Mouse (Mus musculus): ENCODE data around the gene Skor1. TPM values are rescaled to one million over a fixed set of nuclear protein-coding genes. Genes with fewer than 3 reads are reported as not detected.

Skor1 gene
- polyA plus RNA-seq, 1 experiment from 2014 or later, result 0.43 TPM

DNA sequence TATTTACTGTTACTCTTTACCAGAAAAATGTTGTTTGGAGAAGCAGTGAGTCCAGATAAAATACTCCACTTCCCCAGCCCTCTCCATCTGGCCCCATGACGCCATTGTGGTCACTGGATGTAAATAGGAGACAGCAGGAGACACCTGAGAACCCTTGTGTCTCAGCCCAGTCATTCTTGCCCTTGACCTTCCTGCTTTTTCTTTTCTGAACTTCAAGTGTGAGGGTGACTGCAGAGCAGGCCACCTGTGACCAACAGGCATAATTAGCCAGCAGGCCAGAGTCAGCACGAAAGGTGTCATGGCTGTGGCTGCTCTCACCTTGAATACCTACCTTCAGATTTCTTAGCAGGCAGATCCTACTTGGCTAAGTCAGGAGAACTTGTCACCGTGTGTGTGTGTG is 36.2 kb downstream of the Skor1 start:
- ATAC-seq (replicated peaks; ENCODE audit: low FRiP score), result no peak
- H3K4me1 ChIP-seq (replicated peaks; ENCODE audit: control insufficient read depth, insufficient read depth, low read length), result peaks cover 17% of the 10 kb centered on the region
- WGBS, result 67% methylated on average over 3 of the region's 3 CpGs
- H3K9ac ChIP-seq (ENCODE audit: low read length), result no peak overlapping the region
- H3K9me3 ChIP-seq (ENCODE audit: control insufficient read depth, low read length), result no peaks in the 10 kb centered on the region
- H3K4me2 ChIP-seq (ENCODE audit: low read depth, low read length, severe bottlenecking), result no peak overlapping the region
- no peak for DNase-seq (ENCODE audit: low spot score)
- H3K36me3 ChIP-seq (ENCODE audit: control insufficient read depth, insufficient read depth, low read length), result no peaks in the 10 kb centered on the region
- H3K27me3 ChIP-seq (ENCODE audit: control insufficient read depth, insufficient read depth, low read length), result no peaks in the 10 kb centered on the region
- H3K4me3 ChIP-seq (ENCODE audit: low read depth, low read length), result no peak overlapping the region
- H3K27ac ChIP-seq (ENCODE audit: low read depth, low read length), result no peak overlapping the region

DNA sequence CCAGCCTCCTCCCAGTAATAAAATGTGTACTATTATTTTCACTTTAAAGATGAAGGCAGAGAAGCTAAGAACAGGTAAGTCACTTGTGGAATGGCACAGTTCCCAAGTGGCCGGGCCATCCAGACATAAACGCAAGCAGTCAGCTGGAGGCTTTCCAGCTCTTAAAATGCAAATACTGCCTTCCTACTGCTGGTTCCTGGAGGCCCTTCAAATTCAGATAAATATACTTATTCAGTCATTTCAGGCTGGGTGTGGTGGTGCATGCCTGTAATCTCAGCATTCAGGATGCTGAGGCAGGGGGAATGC is 39.0 kb downstream of the Skor1 start:
- no peak overlapping the region for H3K27ac ChIP-seq (ENCODE audit: low read depth, low read length)
- WGBS, result 63% methylated on average over 2 of the region's 2 CpGs
- H3K9me3 ChIP-seq (ENCODE audit: control insufficient read depth, low read length), result no peaks in the 10 kb centered on the region
- H3K4me1 ChIP-seq (replicated peaks; ENCODE audit: control insufficient read depth, insufficient read depth, low read length), result peaks cover 17% of the 10 kb centered on the region
- H3K9ac ChIP-seq (ENCODE audit: low read length), result no peak overlapping the region; the same call in 1 of the 2 replicates
- peak overlapping the region; percentile 94; the same call in 1 of the 2 replicates for H3K4me2 ChIP-seq (ENCODE audit: low read depth, low read length, severe bottlenecking)
- no peak for ATAC-seq (replicated peaks; ENCODE audit: low FRiP score)
- H3K4me3 ChIP-seq (ENCODE audit: low read depth, low read length), result no peak overlapping the region
- H3K36me3 ChIP-seq (ENCODE audit: control insufficient read depth, insufficient read depth, low read length), result no peaks in the 10 kb centered on the region
- no peaks in the 10 kb centered on the region for H3K27me3 ChIP-seq (ENCODE audit: control insufficient read depth, insufficient read depth, low read length)
- DNase-seq (ENCODE audit: low spot score), result no peak

DNA sequence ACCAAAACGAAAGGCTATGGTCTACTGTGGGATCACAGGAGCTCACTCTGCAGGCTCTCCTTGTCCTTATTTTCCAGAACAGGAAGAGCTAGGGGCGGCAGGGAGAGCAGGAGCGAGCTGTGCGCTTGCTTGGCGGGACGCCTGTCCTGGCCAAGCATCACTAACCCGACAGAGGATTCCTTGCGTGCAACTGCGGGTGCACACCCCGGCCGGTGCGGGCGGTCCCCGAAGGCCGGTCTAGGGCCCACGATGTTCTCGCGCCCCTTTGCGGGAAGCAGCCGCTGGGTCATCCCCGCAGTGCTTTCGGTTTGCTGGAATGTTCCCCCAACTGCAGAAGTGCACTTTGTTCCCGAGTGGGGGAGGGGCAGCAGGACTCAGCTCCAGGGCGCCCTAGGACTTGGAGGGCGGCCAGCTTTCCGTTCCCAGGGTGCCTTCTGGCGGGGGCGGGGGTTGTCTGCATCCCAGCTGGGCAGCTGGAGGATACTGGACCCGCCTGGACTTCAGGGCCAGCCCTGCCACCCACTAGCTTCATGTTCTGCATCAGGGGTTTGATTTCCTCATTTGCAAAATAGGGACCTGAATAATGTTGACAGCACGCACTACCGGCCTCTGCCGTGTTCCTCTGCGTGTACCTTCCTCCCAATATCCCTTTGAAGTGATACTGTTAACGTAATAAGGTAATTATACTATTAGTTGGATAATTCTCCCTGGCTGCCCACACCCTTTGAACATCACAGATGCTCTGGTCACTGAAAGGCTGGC is 39.6 kb downstream of the Skor1 start:
- Histone ChIP-seq H3K9ac (ENCODE audit: low read length) (peak overlapping the region; percentile 73), H3K4me1 (replicated peaks; ENCODE audit: control insufficient read depth, insufficient read depth, low read length) (peaks cover 17% of the 10 kb centered on the region), H3K9me3 (ENCODE audit: control insufficient read depth, low read length) (no peaks in the 10 kb centered on the region), H3K36me3 (ENCODE audit: control insufficient read depth, insufficient read depth, low read length) (no peaks in the 10 kb centered on the region), H3K4me2 (ENCODE audit: low read depth, low read length, severe bottlenecking) (peak overlapping the region; percentile 94), H3K27me3 (ENCODE audit: control insufficient read depth, insufficient read depth, low read length) (no peaks in the 10 kb centered on the region), H3K27ac (ENCODE audit: low read depth, low read length) (peak overlapping the region; percentile 62), H3K4me3 (ENCODE audit: low read depth, low read length) (peak overlapping the region; percentile 41)
- 2% methylated on average over 34 of the region's 34 CpGs for WGBS
- DNase-seq (ENCODE audit: low spot score) (peak; percentile 86), ATAC-seq (replicated peaks; ENCODE audit: low FRiP score) (0 out of 2 replicates have a peak, but pooled peaks have one; percentile 27)

DNA sequence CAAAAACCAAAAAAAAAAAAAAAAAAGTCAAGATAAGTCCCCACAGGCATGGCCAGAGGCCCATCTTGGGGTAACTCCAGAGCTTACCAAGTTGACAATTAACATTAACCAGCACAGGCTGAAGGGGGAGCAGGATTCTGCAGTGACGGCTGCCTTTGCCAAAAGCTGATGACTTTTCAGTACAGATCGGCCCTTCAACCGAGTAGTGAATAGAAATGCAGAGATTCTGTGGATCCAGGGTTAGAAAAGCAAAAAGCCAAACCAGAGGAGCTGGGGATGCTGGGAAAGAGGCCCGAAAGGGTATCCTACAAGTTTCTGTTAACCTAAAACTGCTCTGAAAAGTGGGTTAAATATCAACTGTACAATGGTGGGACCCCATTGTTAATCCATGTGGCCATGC is 40.2 kb downstream of the Skor1 start:
- Histone ChIP-seq H3K27me3 (ENCODE audit: control insufficient read depth, insufficient read depth, low read length) (no peaks in the 10 kb centered on the region), H3K4me3 (ENCODE audit: low read depth, low read length) (peak overlapping the region; percentile 41), H3K9me3 (ENCODE audit: control insufficient read depth, low read length) (no peaks in the 10 kb centered on the region), H3K4me1 (replicated peaks; ENCODE audit: control insufficient read depth, insufficient read depth, low read length) (peaks cover 17% of the 10 kb centered on the region), H3K4me2 (ENCODE audit: low read depth, low read length, severe bottlenecking) (peak overlapping the region; percentile 94), H3K9ac (ENCODE audit: low read length) (peak overlapping the region; percentile 73), H3K36me3 (ENCODE audit: control insufficient read depth, insufficient read depth, low read length) (no peaks in the 10 kb centered on the region), H3K27ac (ENCODE audit: low read depth, low read length) (peak overlapping the region; percentile 62)
- WGBS, result 54% methylated on average over 4 of the region's 4 CpGs
- no peak for ATAC-seq (replicated peaks; ENCODE audit: low FRiP score)
- DNase-seq (ENCODE audit: low spot score), result no peak

DNA sequence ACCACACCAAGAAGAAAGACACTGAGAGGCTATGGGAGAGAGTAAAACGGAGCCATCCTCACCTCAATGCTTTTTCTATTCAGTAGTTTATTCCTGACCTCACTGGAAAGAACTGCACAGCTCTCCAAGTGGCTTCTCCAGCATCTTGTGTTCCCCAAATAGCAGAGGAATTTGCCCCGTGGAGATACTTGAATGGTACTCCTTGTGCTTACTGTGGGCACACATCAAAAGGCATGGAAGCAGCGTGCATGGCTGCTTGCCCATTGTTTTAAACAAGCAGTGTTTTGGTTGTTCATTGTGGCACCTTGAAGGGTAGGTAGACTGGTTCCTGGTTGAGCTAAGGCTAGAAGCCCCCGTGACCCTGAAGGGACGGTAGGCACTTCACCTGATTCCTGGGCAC is 48.1 kb downstream of the Skor1 start:
- Histone ChIP-seq H3K36me3 (ENCODE audit: control insufficient read depth, insufficient read depth, low read length) (no peaks in the 10 kb centered on the region), H3K9ac (ENCODE audit: low read length) (no peak overlapping the region), H3K27ac (ENCODE audit: low read depth, low read length) (no peak overlapping the region), H3K4me2 (ENCODE audit: low read depth, low read length, severe bottlenecking) (no peak overlapping the region), H3K4me1 (replicated peaks; ENCODE audit: control insufficient read depth, insufficient read depth, low read length) (0 out of 2 replicates have a peak, but pooled peaks cover 2% of the 10 kb centered on the region), H3K4me3 (ENCODE audit: low read depth, low read length) (no peak overlapping the region), H3K27me3 (ENCODE audit: control insufficient read depth, insufficient read depth, low read length) (no peaks in the 10 kb centered on the region), H3K9me3 (ENCODE audit: control insufficient read depth, low read length) (no peaks in the 10 kb centered on the region; the same call in 1 of the 2 replicates)
- WGBS, result 59% methylated on average over 5 of the region's 5 CpGs
- no peak for ATAC-seq (replicated peaks; ENCODE audit: low FRiP score)
- no peak for DNase-seq (ENCODE audit: low spot score)

DNA sequence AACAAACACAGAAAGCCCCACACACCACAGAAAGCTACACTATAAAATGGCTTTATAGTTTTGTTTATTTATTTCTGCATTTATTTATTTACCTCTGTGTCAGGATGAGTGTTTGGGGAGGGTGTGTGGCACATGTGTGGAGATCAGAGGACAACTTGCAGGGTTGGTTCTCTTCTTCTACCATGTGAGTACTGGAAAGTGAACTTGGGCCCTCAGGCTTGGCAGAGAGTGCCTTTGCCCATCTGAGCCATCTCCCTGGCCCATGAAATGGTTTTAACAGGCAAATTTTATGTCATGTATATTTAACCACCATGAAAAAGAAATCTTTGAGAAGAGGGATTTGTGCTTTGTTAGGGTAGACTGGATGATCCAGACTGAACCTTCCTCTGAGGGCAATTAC is 48.9 kb downstream of the Skor1 start:
- no peaks in the 10 kb centered on the region for H3K36me3 ChIP-seq (ENCODE audit: control insufficient read depth, insufficient read depth, low read length)
- H3K9ac ChIP-seq (ENCODE audit: low read length), result no peak overlapping the region
- H3K4me1 ChIP-seq (replicated peaks; ENCODE audit: control insufficient read depth, insufficient read depth, low read length), result 0 out of 2 replicates have a peak, but pooled peaks cover 2% of the 10 kb centered on the region
- H3K9me3 ChIP-seq (ENCODE audit: control insufficient read depth, low read length), result no peaks in the 10 kb centered on the region; the same call in 1 of the 2 replicates
- H3K27ac ChIP-seq (ENCODE audit: low read depth, low read length), result no peak overlapping the region
- no peak overlapping the region for H3K4me2 ChIP-seq (ENCODE audit: low read depth, low read length, severe bottlenecking)
- no peak for DNase-seq (ENCODE audit: low spot score)
- no peaks in the 10 kb centered on the region for H3K27me3 ChIP-seq (ENCODE audit: control insufficient read depth, insufficient read depth, low read length)
- ATAC-seq (replicated peaks; ENCODE audit: low FRiP score), result no peak
- no peak overlapping the region for H3K4me3 ChIP-seq (ENCODE audit: low read depth, low read length)

DNA sequence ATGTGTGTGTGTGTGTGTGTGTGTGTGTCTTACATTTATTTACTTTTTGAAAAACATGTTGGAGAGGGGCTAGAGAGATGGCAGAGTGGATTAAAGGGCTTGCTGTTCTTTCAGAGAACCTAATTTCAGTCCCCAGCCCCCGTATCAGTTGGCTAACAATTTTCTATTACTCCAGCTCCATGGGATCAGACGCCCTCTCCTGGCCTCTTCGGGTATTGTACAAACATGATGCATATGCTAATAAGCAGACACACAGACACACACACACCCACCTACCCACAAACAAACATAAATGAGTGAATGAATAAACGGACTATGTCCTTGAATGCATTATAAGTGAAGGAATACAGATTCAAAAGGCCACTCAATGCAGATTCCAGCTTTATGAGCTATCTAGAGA is 49.4 kb downstream of the Skor1 start:
- H3K4me2 ChIP-seq (ENCODE audit: low read depth, low read length, severe bottlenecking), result no peak overlapping the region
- no peak for DNase-seq (ENCODE audit: low spot score)
- no peaks in the 10 kb centered on the region for H3K27me3 ChIP-seq (ENCODE audit: control insufficient read depth, insufficient read depth, low read length)
- H3K9ac ChIP-seq (ENCODE audit: low read length), result no peak overlapping the region
- no peaks in the 10 kb centered on the region; the same call in 1 of the 2 replicates for H3K9me3 ChIP-seq (ENCODE audit: control insufficient read depth, low read length)
- H3K27ac ChIP-seq (ENCODE audit: low read depth, low read length), result no peak overlapping the region
- ATAC-seq (replicated peaks; ENCODE audit: low FRiP score), result no peak
- H3K4me3 ChIP-seq (ENCODE audit: low read depth, low read length), result no peak overlapping the region
- no peaks in the 10 kb centered on the region for H3K36me3 ChIP-seq (ENCODE audit: control insufficient read depth, insufficient read depth, low read length)
- 89% methylated on average over 4 of the region's 4 CpGs for WGBS
- 0 out of 2 replicates have a peak, but pooled peaks cover 2% of the 10 kb centered on the region for H3K4me1 ChIP-seq (replicated peaks; ENCODE audit: control insufficient read depth, insufficient read depth, low read length)

DNA sequence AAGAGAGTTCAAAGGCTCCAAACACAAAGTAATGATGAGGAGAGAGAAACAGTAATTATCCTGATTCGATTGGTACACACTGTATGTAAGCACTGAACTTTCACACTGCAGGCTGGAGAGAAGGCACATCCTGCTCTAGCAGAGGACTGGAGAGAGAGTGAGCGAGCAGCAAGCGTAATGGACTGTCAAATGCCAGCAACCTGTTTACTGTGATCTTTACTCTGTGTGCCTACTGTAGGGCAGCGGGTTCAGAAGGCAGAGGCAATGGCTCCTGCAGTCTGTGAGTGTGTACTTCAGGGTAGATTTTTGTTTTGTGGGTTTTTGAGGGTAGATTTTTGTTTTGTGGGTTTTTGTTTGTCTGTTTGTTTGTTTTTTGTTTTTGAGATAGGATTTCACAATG is 49.9 kb downstream of the Skor1 start:
- H3K27ac ChIP-seq (ENCODE audit: low read depth, low read length), result no peak overlapping the region
- H3K27me3 ChIP-seq (ENCODE audit: control insufficient read depth, insufficient read depth, low read length), result no peaks in the 10 kb centered on the region
- no peak overlapping the region for H3K9ac ChIP-seq (ENCODE audit: low read length)
- no peak overlapping the region for H3K4me3 ChIP-seq (ENCODE audit: low read depth, low read length)
- no peaks in the 10 kb centered on the region for H3K36me3 ChIP-seq (ENCODE audit: control insufficient read depth, insufficient read depth, low read length)
- no peak overlapping the region for H3K4me2 ChIP-seq (ENCODE audit: low read depth, low read length, severe bottlenecking)
- no peaks in the 10 kb centered on the region; the same call in 1 of the 2 replicates for H3K9me3 ChIP-seq (ENCODE audit: control insufficient read depth, low read length)
- H3K4me1 ChIP-seq (replicated peaks; ENCODE audit: control insufficient read depth, insufficient read depth, low read length), result 0 out of 2 replicates have a peak, but pooled peaks cover 2% of the 10 kb centered on the region
- DNase-seq (ENCODE audit: low spot score) (no peak), ATAC-seq (replicated peaks; ENCODE audit: low FRiP score) (no peak)
- WGBS, result 91% methylated on average over 4 of the region's 4 CpGs

DNA sequence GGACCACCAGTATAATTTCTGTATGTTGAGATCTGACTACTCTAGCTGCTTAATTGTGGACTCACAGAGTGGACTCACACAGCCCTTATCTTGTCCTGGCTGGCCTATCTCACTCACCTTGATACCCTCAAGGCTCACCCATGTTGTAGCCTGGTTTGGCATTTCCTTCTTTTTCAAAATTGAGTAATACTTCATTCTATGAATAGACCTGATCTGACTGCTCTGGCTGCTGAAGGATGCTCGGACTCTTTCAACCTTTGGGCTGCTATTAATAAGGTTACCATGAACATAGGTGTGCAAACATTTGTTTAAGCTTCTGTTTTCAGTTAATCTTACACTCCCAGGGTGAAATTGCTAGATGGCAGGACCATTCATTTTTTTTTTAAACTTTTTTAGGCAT is 51.6 kb downstream of the Skor1 start:
- ATAC-seq (replicated peaks; ENCODE audit: low FRiP score) (no peak), DNase-seq (ENCODE audit: low spot score) (no peak)
- Histone ChIP-seq H3K4me3 (ENCODE audit: low read depth, low read length) (no peak overlapping the region), H3K4me1 (replicated peaks; ENCODE audit: control insufficient read depth, insufficient read depth, low read length) (peaks cover 5% of the 10 kb centered on the region), H3K36me3 (ENCODE audit: control insufficient read depth, insufficient read depth, low read length) (no peaks in the 10 kb centered on the region), H3K9ac (ENCODE audit: low read length) (no peak overlapping the region), H3K4me2 (ENCODE audit: low read depth, low read length, severe bottlenecking) (no peak overlapping the region), H3K9me3 (ENCODE audit: control insufficient read depth, low read length) (no peaks in the 10 kb centered on the region; the same call in 1 of the 2 replicates), H3K27ac (ENCODE audit: low read depth, low read length) (no peak overlapping the region), H3K27me3 (ENCODE audit: control insufficient read depth, insufficient read depth, low read length) (no peaks in the 10 kb centered on the region)
- 96% methylated on average over 1 of the region's 1 CpGs for WGBS

All from forebrain, embryonic 11.5 days (tissue).